Mouse (Mus musculus) kidney, adult 2 months (tissue): ENCODE data around the gene Kdm6a.

Experiments used
- CTCF ChIP-seq: fragments of 200-500 bp; conservative IDR thresholded peaks from 2 replicates; pipeline ENCODE4 v1.5.1; 2011; ENCODE audit warnings: low read depth, mild to moderate bottlenecking, control low read depth, low read length, moderate library complexity, mixed read lengths; ENCODE audit not compliant: insufficient read depth, insufficient read length
- POLR2A ChIP-seq: fragments of 200-500 bp; IDR thresholded peaks from one replicate; pipeline ENCODE4 v1.6.1; 2011; ENCODE audit warnings: low read depth, low read length, control low read depth

DNA sequence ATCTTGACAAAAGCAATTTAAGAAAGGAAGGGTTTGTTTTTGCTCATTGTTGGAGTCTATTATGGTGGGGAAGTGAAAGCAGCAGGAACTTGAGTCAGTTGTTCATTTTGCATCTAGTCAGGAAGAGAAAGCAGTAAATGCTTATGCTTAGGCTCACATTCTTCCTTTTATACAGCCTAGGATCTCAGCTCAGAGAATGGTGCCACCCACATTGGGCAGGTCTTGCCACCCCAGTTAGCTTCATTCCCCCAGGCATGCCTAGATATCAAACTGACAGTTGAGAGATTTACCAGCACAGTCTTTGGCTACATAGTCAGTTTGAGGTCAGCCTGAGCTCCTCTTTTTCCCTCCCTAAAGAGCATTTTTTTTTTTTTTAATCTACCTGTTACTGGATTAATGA is 24.8 kb downstream of the Kdm6a start:
- TF ChIP-seq CTCF, result no peak
- no peak for TF ChIP-seq POLR2A
